Mouse (Mus musculus): ENCODE data around the gene Rhox2e. TPM values are rescaled to one million over a fixed set of nuclear protein-coding genes. Genes with fewer than 3 reads are reported as not detected.
"Not testable (repeated sequence)": the region's sequence is repeated elsewhere in the genome, so short reads cannot be mapped to it uniquely, and the experiment has no call there.

Gene Rhox2e
- total RNA-seq (2022) = not detected

- not testable (repeated sequence) for DNase-seq (ENCODE audit: low spot score)
Observed at GRCm38 (mm10) chrX:37530152-37530551, at the start of gene Rhox2e. Gene Rhox2e (plus strand): TSS chrX:37530452.

- DNase-seq (ENCODE audit: low spot score) = not testable (repeated sequence)
Observed at GRCm38 (mm10) chrX:37514059-37514458, 16.2 kb upstream of the Rhox2e start, which contains the start of gene Rhox4d. Gene Rhox4d (plus strand): TSS chrX:37514359.

GRCm38 (mm10) chrX:37541719-37542118, 11.5 kb downstream of the Rhox2e start, which contains the start of gene Rhox3e:
Gene Rhox3e (plus strand): TSS chrX:37542019.
- DNase-seq (ENCODE audit: low spot score) = not testable (repeated sequence)

- not testable (repeated sequence) for DNase-seq (ENCODE audit: low spot score)
Observed at GRCm38 (mm10) chrX:37557112-37557511, 26.9 kb downstream of the Rhox2e start, which contains the start of gene Rhox4e. Gene Rhox4e (plus strand): TSS chrX:37557412.

GRCm38 (mm10) chrX:37571105-37571504, 40.9 kb downstream of the Rhox2e start, which contains the start of gene Rhox2f:
Gene Rhox2f (plus strand): TSS chrX:37571405.
- DNase-seq (ENCODE audit: low spot score) = not testable (repeated sequence)

GRCm38 (mm10) chrX:37572638-37573037, 42.4 kb downstream of the Rhox2e start:
- not testable (repeated sequence) for DNase-seq (ENCODE audit: low spot score)

GRCm38 (mm10) chrX:37580692-37581091, 50.4 kb downstream of the Rhox2e start, which contains the start of gene Rhox3f:
Gene Rhox3f (plus strand): TSS chrX:37580992.
- DNase-seq (ENCODE audit: low spot score) = not testable (repeated sequence)

Other genes with a start within 250 kb of the Rhox2e start
- not detected for gene Rhox3a2, start 150.4 kb upstream of the Rhox2e start, total RNA-seq (2022)
- not detected for gene Rhox4a2, start 139.6 kb upstream of the Rhox2e start, total RNA-seq (2022)
- not detected for gene Rhox2b, start 118.4 kb upstream of the Rhox2e start, total RNA-seq (2022)
- not detected for gene Rhox4b, start 98.0 kb upstream of the Rhox2e start, total RNA-seq (2022)
- under 1 TPM in 1 of 4 experiments, not detected in 3; 0.85 TPM for gene Rhox2c, start 76.8 kb upstream of the Rhox2e start, total RNA-seq (2022)
- gene Rhox3c, start 71.9 kb upstream of the Rhox2e start, total RNA-seq (2022) = not detected
- gene Rhox4c, start 50.1 kb upstream of the Rhox2e start, total RNA-seq (2022) = not detected
- not detected for gene Rhox2d, start 37.0 kb upstream of the Rhox2e start, total RNA-seq (2022)
- gene Rhox4d, start 16.1 kb upstream of the Rhox2e start, total RNA-seq (2022) = not detected
- not detected for gene Rhox3e, start 11.6 kb downstream of the Rhox2e start, total RNA-seq (2022)
- gene Rhox4e, start 27.0 kb downstream of the Rhox2e start, total RNA-seq (2022) = not detected
- not detected for gene Rhox2f, start 41.0 kb downstream of the Rhox2e start, total RNA-seq (2022)
- gene Rhox3f, start 50.5 kb downstream of the Rhox2e start, total RNA-seq (2022) = not detected
- not detected for gene Rhox4f, start 77.3 kb downstream of the Rhox2e start, total RNA-seq (2022)
- not detected for gene Rhox3g, start 98.2 kb downstream of the Rhox2e start, total RNA-seq (2022)
- gene Rhox2g, start 113.0 kb downstream of the Rhox2e start, total RNA-seq (2022) = not detected
- gene Rhox4g, start 120.9 kb downstream of the Rhox2e start, total RNA-seq (2022) = not detected
- gene Rhox3h, start 138.3 kb downstream of the Rhox2e start, total RNA-seq (2022) = not detected
- gene Rhox2h, start 142.8 kb downstream of the Rhox2e start, total RNA-seq (2022) = under 1 TPM in 2 of 4 experiments, not detected in 2; 0.63 to 0.72 TPM

Data from heart, adult 8-10 months (tissue).